Mouse (Mus musculus) kidney, adult 11 months (tissue): ENCODE data around the gene Ccer2.

ENCODE experiments used
- DNase-seq: peaks from one replicate; pipeline ENCODE4 v3.0.0; 2022

Ccer2 gene

DNA sequence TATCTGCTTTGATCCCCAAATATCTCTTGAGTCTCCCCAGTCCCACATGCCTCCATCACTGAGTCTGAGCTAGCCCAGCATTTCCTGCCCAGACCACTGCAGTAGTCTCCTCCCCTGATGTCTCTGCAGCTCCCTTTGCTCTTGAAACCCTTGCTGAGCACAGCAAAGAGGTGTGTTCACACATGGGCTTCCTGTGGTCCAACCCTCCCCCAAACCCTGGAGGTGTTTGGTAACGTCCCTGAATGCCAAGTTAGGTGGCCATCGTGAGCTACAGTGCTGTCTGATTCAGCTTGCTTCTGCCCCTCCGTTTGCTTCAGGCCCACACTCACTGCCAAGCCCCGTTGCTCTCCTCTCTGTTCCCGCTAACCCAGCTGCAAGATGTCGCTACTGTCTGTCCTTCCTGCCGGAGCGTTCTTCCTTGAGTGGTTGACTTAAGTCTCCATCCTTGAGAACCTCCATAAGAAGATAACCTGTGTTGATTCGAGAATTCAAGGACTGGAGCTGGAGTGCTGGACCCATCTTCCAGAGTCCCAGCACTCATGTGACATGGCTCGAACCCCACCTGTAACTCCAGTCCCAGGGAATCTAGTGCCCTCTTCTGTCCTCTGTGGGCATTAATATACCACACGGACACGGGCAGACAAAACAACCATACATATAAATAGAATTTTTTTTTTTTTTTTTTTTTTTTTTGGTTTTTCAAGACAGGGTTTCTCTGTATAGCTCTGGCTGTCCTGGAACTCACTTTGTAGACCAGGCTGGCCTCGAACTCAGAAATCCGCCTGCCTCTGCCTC lies 36.6 kb downstream of the Ccer2 start:
- DNase-seq, result no peak

DNA sequence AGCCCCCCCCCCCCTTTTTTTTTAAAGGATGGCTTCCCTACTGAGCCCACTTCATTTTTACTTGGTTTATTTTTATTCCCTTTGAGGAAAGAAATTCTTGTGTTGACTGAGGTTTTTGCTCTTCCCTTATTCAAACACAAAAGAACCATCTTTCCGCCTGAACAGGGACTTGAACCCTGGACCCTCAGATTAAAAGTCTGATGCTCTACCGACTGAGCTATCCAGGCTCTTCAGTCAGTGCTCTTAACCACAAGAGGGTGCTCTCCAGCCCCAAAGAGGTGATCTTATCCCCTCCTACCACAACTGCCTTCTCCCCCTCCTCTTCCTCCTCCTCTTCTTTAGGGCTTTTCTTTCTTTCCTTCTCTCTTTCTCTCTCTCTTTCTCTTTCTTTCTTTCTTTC lies 37.9 kb downstream of the Ccer2 start:
- DNase-seq, result no peak

DNA sequence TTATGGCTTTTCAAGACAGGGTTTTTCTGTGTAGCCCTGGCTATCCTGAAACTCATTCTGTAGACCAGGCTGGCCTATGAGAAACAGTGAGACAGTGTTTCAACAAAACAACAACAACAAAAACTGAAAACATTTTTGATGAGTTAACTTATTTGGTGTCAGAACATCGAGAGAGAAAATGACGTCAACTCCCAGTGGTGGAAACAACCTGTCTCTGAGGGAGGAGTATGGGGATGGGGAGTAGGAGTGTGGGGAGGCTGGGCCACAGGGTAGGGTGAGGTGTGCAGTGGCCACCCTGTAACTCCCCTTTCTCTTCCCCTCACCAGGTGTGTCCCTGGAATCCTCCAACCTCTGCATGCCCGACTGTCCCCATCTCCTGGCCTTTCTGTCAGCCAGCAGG lies 38.5 kb downstream of the Ccer2 start:
- DNase-seq, result no peak

DNA sequence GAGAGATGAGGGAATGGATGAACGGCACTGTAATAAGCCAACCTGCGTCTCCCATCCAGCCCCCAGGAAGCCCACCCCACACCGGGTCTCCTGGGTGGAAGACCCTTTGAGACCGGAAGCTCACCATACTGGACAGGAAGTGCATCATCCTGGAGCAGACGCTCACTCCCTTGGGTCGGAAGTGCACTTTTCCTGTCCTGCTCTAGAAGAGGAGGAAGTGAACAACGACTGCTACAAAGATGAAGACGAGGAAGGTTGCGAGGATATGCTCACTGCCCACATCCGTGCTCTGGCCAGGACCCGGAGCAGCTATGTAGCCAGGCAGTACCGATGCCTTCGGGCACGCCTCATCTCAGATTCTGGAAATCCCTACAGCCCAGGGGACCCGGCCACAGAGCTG lies 39.9 kb downstream of the Ccer2 start:
- DNase-seq, result no peak

DNA sequence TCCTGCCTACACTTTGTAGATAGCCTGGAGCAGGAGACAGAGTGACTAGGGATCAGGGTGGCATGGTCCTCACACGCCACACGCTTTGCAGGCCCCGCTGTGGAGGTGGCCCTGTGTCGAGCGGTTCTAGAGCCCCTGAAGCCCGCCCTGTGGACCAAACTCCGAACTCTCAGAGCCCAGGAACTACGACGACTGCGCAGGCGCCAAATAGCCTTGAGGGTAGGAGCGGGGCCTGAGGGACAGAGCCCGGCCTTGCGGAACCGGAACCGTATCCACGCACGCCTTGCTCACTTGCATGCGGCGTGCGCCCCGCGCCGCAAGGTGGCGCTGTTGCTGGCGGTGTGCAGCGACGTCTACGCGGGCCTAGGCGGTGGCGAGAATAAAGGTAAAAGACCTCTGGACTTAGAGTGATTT lies 40.6 kb downstream of the Ccer2 start:
- peak; percentile 81 for DNase-seq

DNA sequence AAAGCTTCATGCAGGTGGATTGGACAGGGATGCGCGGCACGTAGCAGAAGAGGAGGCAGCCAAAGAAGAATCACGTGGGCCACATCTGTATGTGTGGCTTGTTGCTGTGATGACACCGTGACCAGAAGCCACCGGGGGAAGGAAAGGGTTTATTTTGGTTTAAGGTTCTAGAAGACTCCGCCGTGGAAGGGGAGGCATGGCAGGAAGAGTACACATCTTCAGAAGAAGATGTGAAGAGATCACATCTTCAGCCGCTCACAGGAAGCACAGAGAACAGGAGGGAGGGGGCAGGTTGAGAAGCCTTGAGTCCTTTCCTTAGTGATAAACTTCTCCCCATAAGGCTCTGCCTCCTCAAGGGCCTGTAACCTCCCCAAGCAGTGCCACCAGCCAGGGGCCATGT lies 44.0 kb downstream of the Ccer2 start:
- no peak for DNase-seq

DNA sequence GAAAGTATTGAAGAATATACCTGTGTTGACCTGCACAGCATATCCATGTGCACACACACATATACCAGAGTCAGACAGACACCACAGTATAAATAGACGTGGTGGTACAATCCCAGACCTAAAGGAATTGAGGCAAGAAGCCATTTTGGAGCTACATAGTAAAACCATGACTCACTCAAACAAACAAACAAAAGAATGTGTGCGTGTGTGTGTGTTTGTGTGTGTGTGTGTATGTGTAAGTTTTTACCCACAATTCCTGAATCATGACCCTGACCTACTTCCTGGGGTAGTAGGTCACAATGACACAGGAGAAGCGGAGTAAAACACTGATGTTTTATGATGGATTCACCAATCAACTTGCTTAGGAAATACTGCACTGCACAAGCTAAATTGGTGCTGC lies 45.5 kb downstream of the Ccer2 start:
- DNase-seq, result no peak

DNA sequence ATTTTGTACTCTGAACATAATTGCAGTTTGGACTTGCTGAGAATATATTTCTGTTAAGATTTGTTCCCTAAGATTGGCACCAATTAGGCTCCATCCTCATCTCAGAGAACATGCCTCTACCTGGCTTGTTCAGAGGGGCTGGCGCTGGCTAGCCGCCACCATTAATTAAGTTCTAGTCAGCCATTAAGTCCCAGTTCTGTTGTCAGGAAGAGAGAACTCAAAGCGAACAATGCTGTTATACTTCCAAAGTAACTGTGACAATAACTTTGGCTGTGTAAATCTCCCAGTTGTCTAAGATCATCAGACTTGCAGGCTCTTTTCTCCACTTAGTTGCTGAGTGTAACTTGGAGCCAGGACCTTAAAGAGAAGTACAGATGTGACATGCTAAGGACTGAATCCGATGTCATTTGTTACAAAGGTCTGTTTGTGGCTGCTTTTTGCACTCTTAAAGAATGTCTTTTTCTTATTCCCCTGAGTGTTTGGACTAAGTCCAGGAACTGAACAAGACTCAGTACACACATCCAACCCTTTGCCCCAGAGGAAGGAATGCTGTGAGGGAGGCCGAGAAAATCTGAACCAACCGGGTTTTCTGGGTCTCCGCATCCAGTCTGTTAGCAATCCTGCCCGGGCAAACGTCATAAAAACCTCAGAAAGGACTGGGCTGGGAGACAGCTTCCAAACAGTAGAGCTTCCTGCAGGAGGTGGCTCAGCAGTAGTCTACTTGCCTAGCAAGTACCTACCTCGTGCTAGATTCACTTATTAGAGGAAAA lies 46.1 kb downstream of the Ccer2 start:
- DNase-seq, result peak; percentile 81

DNA sequence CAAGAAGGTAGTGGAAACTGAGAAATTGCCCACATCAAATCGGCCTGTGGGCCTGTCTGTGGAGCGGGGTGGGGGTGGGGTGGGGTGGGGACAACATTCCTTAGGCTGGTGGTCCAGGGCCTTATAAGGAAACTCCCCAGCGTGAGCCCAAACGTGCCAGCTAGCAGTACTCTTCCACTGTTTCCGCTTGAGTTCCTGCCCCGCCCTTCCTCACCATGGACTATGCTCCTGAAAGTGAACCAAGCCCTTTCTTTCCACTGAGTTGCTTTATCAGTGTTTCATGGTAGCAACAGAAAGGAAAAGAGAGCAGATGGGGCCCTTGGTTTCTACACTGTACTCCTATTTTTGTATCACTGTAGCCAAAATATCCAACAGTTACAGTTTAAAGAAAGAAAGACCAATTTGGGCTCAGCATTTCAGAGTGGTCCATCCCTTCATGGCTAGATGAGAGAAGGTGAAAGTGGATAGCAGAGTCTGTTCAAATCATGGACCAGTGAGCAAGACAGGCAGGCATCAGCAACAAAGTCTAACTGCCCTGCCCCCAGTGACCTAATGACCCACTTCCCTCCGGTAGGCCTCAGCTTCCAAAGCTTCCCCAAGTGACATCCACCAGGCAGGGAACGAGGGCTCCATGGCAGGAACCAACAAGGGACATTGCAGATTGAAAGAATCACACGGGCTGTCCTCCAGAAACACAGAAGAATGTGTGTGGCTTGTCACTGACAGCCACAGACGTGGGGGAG lies 47.0 kb downstream of the Ccer2 start:
- peak; percentile 86 for DNase-seq

DNA sequence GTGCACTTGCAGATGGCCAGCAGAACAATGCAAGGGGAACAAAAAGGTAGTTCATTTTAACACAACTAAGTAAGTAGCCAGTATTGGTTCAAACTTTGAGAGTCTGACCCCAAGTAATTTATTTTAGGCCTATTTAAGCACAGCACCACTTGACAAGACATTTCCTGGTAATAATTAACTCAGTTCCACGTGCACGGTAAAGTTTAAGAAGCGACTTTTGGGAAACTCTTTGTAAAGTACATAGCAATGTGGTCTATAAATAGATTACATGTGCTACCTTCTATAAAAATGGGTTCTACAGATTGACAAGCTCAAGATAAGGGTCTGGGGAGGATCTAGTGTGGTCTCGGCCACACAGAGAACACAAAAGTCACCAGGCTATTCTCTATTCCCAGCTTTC lies 47.8 kb downstream of the Ccer2 start:
- DNase-seq, result no peak

DNA sequence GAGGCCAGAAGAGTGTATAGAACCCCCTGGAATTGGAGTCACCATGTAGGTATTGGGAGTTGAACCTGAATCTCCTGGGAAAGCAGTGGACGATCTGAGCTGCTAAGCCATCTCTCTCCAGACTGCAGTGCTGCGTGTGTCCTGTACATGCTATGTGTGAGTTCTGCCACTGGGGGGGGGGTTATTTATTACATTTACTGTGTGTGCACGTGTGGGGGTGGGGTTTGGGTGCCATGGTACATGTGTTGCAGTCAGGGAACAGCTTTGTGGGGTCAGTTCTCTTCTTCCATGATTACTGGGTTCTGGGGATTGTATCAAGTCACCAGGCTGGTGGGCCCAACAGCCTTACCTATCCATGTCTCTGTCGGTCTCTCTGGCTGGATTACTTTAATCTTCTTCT lies 50.9 kb downstream of the Ccer2 start:
- DNase-seq, result no peak

DNA sequence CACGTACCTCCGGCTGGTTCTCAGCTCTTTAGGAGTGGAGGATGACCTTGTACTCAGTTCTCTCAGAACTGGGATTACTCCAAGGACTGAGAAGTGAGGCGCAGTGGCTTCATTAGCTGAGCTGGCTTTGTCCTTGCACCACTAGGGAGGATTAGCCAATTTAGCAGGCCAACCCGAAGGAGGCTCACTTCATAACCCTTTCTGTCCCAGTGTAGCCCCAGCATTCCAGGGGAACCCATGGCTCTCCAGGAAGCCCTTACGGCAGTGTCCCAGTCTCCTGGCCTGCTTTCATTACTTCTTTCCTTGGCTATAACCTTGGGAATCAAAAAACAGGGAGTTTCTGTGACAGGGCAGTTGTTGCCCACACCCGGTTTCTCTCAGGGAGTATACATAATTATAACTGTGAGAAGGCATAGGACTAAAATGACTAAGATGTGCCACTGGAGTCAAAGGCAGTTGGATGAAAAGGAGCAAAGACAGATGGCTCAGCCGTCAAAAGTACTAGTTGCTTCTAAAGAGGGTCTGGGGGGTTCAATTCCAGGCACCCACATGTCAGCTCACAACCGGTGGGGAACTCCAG lies 51.8 kb downstream of the Ccer2 start:
- DNase-seq, result no peak

DNA sequence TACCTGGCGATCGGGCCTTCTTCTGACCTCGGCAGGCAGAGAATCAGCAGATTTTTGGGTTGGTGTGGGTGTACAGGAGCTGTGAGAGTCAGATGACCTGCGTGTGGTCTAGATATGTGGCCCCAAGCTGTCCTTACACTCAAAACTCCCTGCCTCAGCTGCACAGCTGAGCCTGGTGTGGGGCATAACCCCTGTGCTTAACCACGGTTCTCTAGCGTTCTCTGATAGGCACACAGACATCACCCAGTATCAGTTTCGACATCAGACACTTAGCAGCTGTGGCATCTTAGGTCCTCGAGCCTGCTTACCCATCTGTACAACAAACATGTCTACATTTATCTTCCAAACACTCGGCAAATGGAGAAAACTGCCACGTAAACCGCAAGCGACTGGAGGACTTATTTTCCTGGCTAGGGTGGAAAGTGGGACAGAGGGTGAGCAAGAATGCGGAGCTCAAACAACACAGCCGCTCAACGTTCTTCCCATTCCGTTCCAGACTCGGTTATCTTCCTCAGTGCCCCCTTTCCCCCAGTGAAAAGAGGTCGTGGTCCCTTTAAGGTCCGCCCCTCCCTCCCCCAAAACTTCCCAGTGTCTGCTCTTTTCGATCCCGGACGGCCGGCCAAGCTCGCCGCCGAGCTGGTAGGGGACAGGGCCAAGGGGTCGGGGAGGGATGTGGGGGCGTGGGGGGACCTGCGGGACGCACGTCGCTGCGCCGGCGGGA lies 52.4 kb downstream of the Ccer2 start, which contains the start of gene Hnrnpl:
Gene Hnrnpl, plus strand, starts transcription at position 321 of the 721 bp plus-strand sequence.
- DNase-seq, result no peak
